Mouse (Mus musculus) thymus, adult 2 months (tissue): ENCODE measurements around the gene Cntn2. TPM values are rescaled to one million over a fixed set of nuclear protein-coding genes. Genes with fewer than 3 reads are reported as not detected.

Experiments
- DNase-seq: peaks from one replicate; pipeline ENCODE4 v3.0.0; 2021
- H3K27ac ChIP-seq: fragments of 200-500 bp; 2 replicates; pipeline ENCODE4 v1.5.1; 2012; ENCODE audit warnings: low read length, control low read depth; ENCODE audit not compliant: control insufficient read depth, insufficient read depth
- H3K27me3 ChIP-seq: fragments of 200-500 bp; 2 replicates; pipeline ENCODE4 v1.6.1; 2012; ENCODE audit warnings: mild to moderate bottlenecking, low read length, moderate library complexity, mixed read lengths; ENCODE audit not compliant: control insufficient read depth, insufficient read depth
- H3K36me3 ChIP-seq: fragments of 200-500 bp; 2 replicates; pipeline ENCODE4 v1.6.1; 2012; ENCODE audit warnings: mild to moderate bottlenecking, low read length, moderate library complexity; ENCODE audit not compliant: control insufficient read depth, insufficient read depth
- H3K4me1 ChIP-seq: fragments of 200-500 bp; replicated peaks from 2 replicates; pipeline ENCODE4 v1.6.1; 2012; ENCODE audit warnings: low read length; ENCODE audit not compliant: control insufficient read depth, insufficient read depth
- H3K4me3 ChIP-seq: fragments of 200-500 bp; 2 replicates; pipeline ENCODE4 v1.5.1; 2012; ENCODE audit warnings: mild to moderate bottlenecking, low read length, control low read depth, moderate library complexity; ENCODE audit not compliant: control insufficient read depth, insufficient read depth
- CTCF ChIP-seq: fragments of 200-500 bp; IDR thresholded peaks from 2 replicates; pipeline ENCODE4 v1.5.1; 2012; ENCODE audit warnings: mild to moderate bottlenecking, control low read depth, low read length, moderate library complexity, borderline replicate concordance; ENCODE audit not compliant: control insufficient read depth, poor library complexity, insufficient read depth; ENCODE audit errors: extremely low read depth
- POLR2A ChIP-seq: fragments of 200-500 bp; IDR thresholded peaks from 2 replicates; pipeline ENCODE4 v1.6.1; 2012; ENCODE audit warnings: mild to moderate bottlenecking, low read length, control low read depth, moderate library complexity; ENCODE audit not compliant: control insufficient read depth, poor library complexity, insufficient read depth; ENCODE audit errors: extremely low read depth
- WGBS: fragments of 180-500 bp; shearing (Covaris S2); methylation state at CpG from one replicate; pipeline ENCODE4 v1.1.7; 2018; 5-methylcytosine and 5-hydroxymethylcytosine counted together
- polyA plus RNA-seq: library from polyadenylated mRNA; depleted of rRNA; stranded (reverse); fragments of >200 nt; gene quantifications from 2 replicates; pipeline ENCODE4 v1.2.3, GENCODE M21; 2012

Gene Cntn2
- polyA plus RNA-seq, 1 experiment, result 0.80 TPM

- H3K4me3 ChIP-seq, result no peak overlapping the region
- no peak overlapping the region for H3K27ac ChIP-seq
- TF ChIP-seq CTCF (no peak), POLR2A (no peak)
- DNase-seq, result no peak
- H3K36me3 ChIP-seq, result no peaks in the 10 kb centered on the region
- H3K27me3 ChIP-seq, result no peaks in the 10 kb centered on the region
- no peaks in the 10 kb centered on the region for H3K4me1 ChIP-seq
- 92% methylated on average over 11 of the region's 11 CpGs for WGBS
These were observed 23.3 kb downstream of the Cntn2 start for GRCm38 (mm10) chr1:132519734-132520133.

DNA sequence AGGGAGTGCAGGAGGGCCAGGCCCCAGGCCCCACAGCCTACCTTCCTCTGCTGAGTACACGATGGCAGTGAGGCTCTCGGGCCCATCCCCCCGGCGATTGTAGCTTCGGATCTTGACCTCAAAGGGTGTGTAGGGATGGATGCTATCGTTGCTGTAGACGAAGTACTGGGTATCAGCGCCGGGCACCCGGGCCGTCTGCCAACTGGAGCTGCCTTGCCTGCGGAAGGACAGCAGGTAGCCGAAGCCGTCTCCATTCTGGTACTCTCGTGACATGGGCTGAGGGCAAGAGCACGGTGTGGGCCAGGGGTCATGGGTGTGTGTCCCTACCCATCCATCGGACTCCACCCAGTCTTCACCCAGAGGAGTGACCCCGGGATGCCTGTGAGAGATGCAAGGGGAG, 24.4 kb downstream of the Cntn2 start:
- Histone ChIP-seq H3K4me1 (no peaks in the 10 kb centered on the region), H3K36me3 (no peaks in the 10 kb centered on the region), H3K4me3 (no peak overlapping the region), H3K27ac (no peak overlapping the region), H3K27me3 (no peaks in the 10 kb centered on the region)
- no peak for DNase-seq
- WGBS, result 88% methylated on average over 18 of the region's 18 CpGs
- TF ChIP-seq CTCF (no peak), POLR2A (no peak)

DNA sequence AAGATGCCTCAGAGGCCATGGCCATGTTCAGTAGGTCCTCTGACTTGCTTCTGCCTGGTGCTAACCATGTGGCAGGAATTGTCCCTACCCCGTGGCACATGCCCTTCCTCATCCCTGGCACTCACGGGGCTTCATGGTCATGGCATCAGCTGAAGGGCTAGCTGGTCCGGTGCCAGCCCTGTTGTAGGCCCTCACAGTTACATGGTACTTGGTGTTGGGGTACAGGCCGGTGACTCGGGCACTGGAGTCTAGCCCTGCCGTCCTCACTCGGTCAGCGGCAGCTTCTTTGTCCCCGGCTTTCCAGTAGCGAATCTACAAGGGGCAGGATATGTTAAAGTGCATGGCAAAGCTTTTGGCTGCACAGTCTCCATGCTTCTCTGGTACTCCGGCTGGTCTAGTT, 26.3 kb downstream of the Cntn2 start:
- 92% methylated on average over 11 of the region's 11 CpGs for WGBS
- Histone ChIP-seq H3K27ac (no peak overlapping the region), H3K36me3 (no peaks in the 10 kb centered on the region), H3K4me1 (no peaks in the 10 kb centered on the region), H3K4me3 (no peak overlapping the region), H3K27me3 (no peaks in the 10 kb centered on the region)
- DNase-seq, result no peak
- no peak for TF ChIP-seq POLR2A
- TF ChIP-seq CTCF, result no peak

- TF ChIP-seq CTCF, result no peak
- no peak for TF ChIP-seq POLR2A
- Histone ChIP-seq H3K4me3 (no peak overlapping the region), H3K27ac (no peak overlapping the region), H3K27me3 (no peaks in the 10 kb centered on the region), H3K4me1 (no peaks in the 10 kb centered on the region), H3K36me3 (no peaks in the 10 kb centered on the region)
- DNase-seq, result no peak
- WGBS, result 93% methylated on average over 12 of the region's 12 CpGs
These were observed 27.7 kb downstream of the Cntn2 start for GRCm38 (mm10) chr1:132515339-132515738.

DNA sequence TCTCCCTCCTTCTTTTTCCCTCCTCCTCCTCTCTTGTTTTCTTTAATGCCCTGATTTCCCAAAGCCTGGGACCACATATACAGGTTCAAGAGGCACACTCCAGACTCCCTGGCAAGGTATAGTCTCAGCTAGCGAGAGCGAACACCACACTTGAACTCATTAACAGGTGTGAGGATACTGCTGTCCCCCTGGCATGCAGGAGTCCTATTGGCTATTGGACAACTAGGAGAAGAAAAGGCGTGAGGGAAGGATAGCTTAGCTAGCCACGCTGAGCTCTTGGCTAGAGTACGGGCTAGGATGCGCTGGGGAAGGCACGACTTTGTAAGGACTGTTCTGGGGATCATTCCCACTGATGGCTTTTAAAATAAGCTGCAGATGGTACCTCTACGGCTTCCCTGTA, 30.9 kb downstream of the Cntn2 start:
- Histone ChIP-seq H3K36me3 (peaks cover 4% of the 10 kb centered on the region; the same call in 1 of the 2 replicates), H3K4me3 (no peak overlapping the region), H3K4me1 (no peaks in the 10 kb centered on the region), H3K27me3 (no peaks in the 10 kb centered on the region), H3K27ac (no peak overlapping the region)
- WGBS, result 91% methylated on average over 8 of the region's 8 CpGs
- TF ChIP-seq CTCF (no peak), POLR2A (no peak)
- DNase-seq, result no peak

DNA sequence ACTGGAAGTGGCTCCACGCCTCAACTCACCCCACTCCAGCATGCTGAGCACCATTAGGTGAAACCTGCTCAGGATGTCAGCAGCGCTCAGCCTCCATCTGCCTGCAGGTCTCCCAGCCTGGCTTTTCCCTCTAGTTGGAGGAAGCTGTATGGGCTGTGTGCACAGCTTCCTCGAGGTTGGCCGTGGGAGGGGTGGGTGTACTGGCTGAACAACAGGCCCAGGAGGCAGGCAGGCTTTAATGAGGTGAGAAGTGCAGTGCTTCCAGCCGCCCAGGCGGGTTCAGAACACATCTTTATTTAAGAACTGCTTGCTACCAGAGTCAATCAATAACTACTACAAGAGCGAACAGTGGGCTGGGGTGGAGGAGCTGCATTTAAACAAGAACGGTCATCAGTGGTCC, 31.5 kb downstream of the Cntn2 start:
- 71% methylated on average over 8 of the region's 8 CpGs for WGBS
- H3K4me1 ChIP-seq, result no peaks in the 10 kb centered on the region
- no peak overlapping the region for H3K4me3 ChIP-seq
- TF ChIP-seq POLR2A (no peak), CTCF (no peak)
- no peak overlapping the region for H3K27ac ChIP-seq
- DNase-seq, result no peak
- H3K27me3 ChIP-seq, result no peaks in the 10 kb centered on the region
- peaks cover 7% of the 10 kb centered on the region; the same call in 1 of the 2 replicates for H3K36me3 ChIP-seq

GRCm38 (mm10) chr1:132509771-132510170, 33.3 kb downstream of the Cntn2 start:
- H3K36me3 ChIP-seq, result peaks cover 20% of the 10 kb centered on the region
- no peak for TF ChIP-seq CTCF
- TF ChIP-seq POLR2A, result no peak
- H3K4me3 ChIP-seq, result no peak overlapping the region
- no peaks in the 10 kb centered on the region for H3K27me3 ChIP-seq
- H3K27ac ChIP-seq, result no peak overlapping the region
- no peaks in the 10 kb centered on the region for H3K4me1 ChIP-seq
- 93% methylated on average over 5 of the region's 5 CpGs for WGBS
- DNase-seq, result no peak
